Mouse (Mus musculus): ENCODE data around the gene Slc25a10. TPM values are rescaled to one million over a fixed set of nuclear protein-coding genes. Genes with fewer than 3 reads are reported as not detected.

Gene Slc25a10
- polyA plus RNA-seq, 1 experiment from 2014 or later = 36.7 TPM

Other genes with a start within 250 kb of the Slc25a10 start
- 2,203 and 2,296 TPM in 2 replicates for gene Actg1, start 143.3 kb upstream of the Slc25a10 start, polyA plus RNA-seq (2015; fragmentation: Nextera tagmentation; extraction: Ambion mirVana)
- 0.31 and 0.79 TPM in 2 replicates for gene Fscn2, start 130.3 kb upstream of the Slc25a10 start, polyA plus RNA-seq (2015; fragmentation: Nextera tagmentation; extraction: Ambion mirVana)
- 33.1 and 33.3 TPM in 2 replicates for gene Faap100, start 113.1 kb upstream of the Slc25a10 start, polyA plus RNA-seq (2015; fragmentation: Nextera tagmentation; extraction: Ambion mirVana)
- gene Nploc4, start 54.1 kb upstream of the Slc25a10 start, polyA plus RNA-seq (2015; fragmentation: Nextera tagmentation; extraction: Ambion mirVana) = 28.8 and 30.8 TPM in 2 replicates
- 0.28 and 0.43 TPM in 2 replicates for gene Tspan10, start 49.2 kb upstream of the Slc25a10 start, polyA plus RNA-seq (2015; fragmentation: Nextera tagmentation; extraction: Ambion mirVana)
- gene Pde6g, start 38.3 kb upstream of the Slc25a10 start, polyA plus RNA-seq (2015; fragmentation: Nextera tagmentation; extraction: Ambion mirVana) = 0.17 and 0.52 TPM in 2 replicates
- gene Oxld1, start 33.8 kb upstream of the Slc25a10 start, polyA plus RNA-seq (2015; fragmentation: Nextera tagmentation; extraction: Ambion mirVana) = 13.1 and 14.4 TPM in 2 replicates
- 32.4 and 34.1 TPM in 2 replicates for gene Ccdc137, start 33.7 kb upstream of the Slc25a10 start, polyA plus RNA-seq (2015; fragmentation: Nextera tagmentation; extraction: Ambion mirVana)
- 50.5 and 53.8 TPM in 2 replicates for gene Arl16, start 24.2 kb upstream of the Slc25a10 start, polyA plus RNA-seq (2015; fragmentation: Nextera tagmentation; extraction: Ambion mirVana)
- 113 and 121 TPM in 2 replicates for gene Mrpl12, start 7.2 kb upstream of the Slc25a10 start, polyA plus RNA-seq (2015; fragmentation: Nextera tagmentation; extraction: Ambion mirVana)
- 3.5 and 4.4 TPM in 2 replicates for gene Gcgr, start 38.9 kb downstream of the Slc25a10 start, polyA plus RNA-seq (2015; fragmentation: Nextera tagmentation; extraction: Ambion mirVana)
- gene Mcrip1, start 57.9 kb downstream of the Slc25a10 start, polyA plus RNA-seq (2015; fragmentation: Nextera tagmentation; extraction: Ambion mirVana) = 237 and 239 TPM in 2 replicates
- 3.2 and 11.9 TPM in 2 replicates for gene Ppp1r27, start 59.3 kb downstream of the Slc25a10 start, polyA plus RNA-seq (2015; fragmentation: Nextera tagmentation; extraction: Ambion mirVana)
- gene P4hb, start 81.4 kb downstream of the Slc25a10 start, polyA plus RNA-seq (2015; fragmentation: Nextera tagmentation; extraction: Ambion mirVana) = 1,021 and 1,099 TPM in 2 replicates
- 581 and 641 TPM in 2 replicates for gene Arhgdia, start 89.8 kb downstream of the Slc25a10 start, polyA plus RNA-seq (2015; fragmentation: Nextera tagmentation; extraction: Ambion mirVana)
- 342 and 405 TPM in 2 replicates for gene Alyref, start 106.5 kb downstream of the Slc25a10 start, polyA plus RNA-seq (2015; fragmentation: Nextera tagmentation; extraction: Ambion mirVana)
- 212 and 215 TPM in 2 replicates for gene Anapc11, start 106.6 kb downstream of the Slc25a10 start, polyA plus RNA-seq (2015; fragmentation: Nextera tagmentation; extraction: Ambion mirVana)
- 2.2 and 2.9 TPM in 2 replicates for gene Npb, start 116.6 kb downstream of the Slc25a10 start, polyA plus RNA-seq (2015; fragmentation: Nextera tagmentation; extraction: Ambion mirVana)
- gene Pcyt2, start 126.1 kb downstream of the Slc25a10 start, polyA plus RNA-seq (2015; fragmentation: Nextera tagmentation; extraction: Ambion mirVana) = 130 and 136 TPM in 2 replicates
- 32.9 and 33.4 TPM in 2 replicates for gene Sirt7, start 133.4 kb downstream of the Slc25a10 start, polyA plus RNA-seq (2015; fragmentation: Nextera tagmentation; extraction: Ambion mirVana)
- 26.6 and 32.9 TPM in 2 replicates for gene Mafg, start 141.8 kb downstream of the Slc25a10 start, polyA plus RNA-seq (2015; fragmentation: Nextera tagmentation; extraction: Ambion mirVana)
- gene Pycr1, start 151.9 kb downstream of the Slc25a10 start, polyA plus RNA-seq (2015; fragmentation: Nextera tagmentation; extraction: Ambion mirVana) = 61.6 and 72.1 TPM in 2 replicates
- 0.61 and 4.0 TPM in 2 replicates for gene Myadml2, start 156.3 kb downstream of the Slc25a10 start, polyA plus RNA-seq (2015; fragmentation: Nextera tagmentation; extraction: Ambion mirVana)
- 4.8 and 5.4 TPM in 2 replicates for gene Notum, start 169.3 kb downstream of the Slc25a10 start, polyA plus RNA-seq (2015; fragmentation: Nextera tagmentation; extraction: Ambion mirVana)
- gene Aspscr1, start 181.1 kb downstream of the Slc25a10 start, polyA plus RNA-seq (2015; fragmentation: Nextera tagmentation; extraction: Ambion mirVana) = 107 TPM in 2 replicates
- 156 and 166 TPM in 2 replicates for gene Cenpx, start 221.9 kb downstream of the Slc25a10 start, polyA plus RNA-seq (2015; fragmentation: Nextera tagmentation; extraction: Ambion mirVana)
- 63.7 and 65.9 TPM in 2 replicates for gene Lrrc45, start 222.1 kb downstream of the Slc25a10 start, polyA plus RNA-seq (2015; fragmentation: Nextera tagmentation; extraction: Ambion mirVana)
- gene Rac3, start 229.6 kb downstream of the Slc25a10 start, polyA plus RNA-seq (2015; fragmentation: Nextera tagmentation; extraction: Ambion mirVana) = 44.4 and 56.4 TPM in 2 replicates
- gene Dcxr, start 235.4 kb downstream of the Slc25a10 start, polyA plus RNA-seq (2015; fragmentation: Nextera tagmentation; extraction: Ambion mirVana) = 18.2 and 20.2 TPM in 2 replicates
- gene Cbr2, start 240.3 kb downstream of the Slc25a10 start, polyA plus RNA-seq (2015; fragmentation: Nextera tagmentation; extraction: Ambion mirVana) = 12.6 and 16.7 TPM in 2 replicates